Mouse (Mus musculus): ENCODE results near the gene Sox15.
"Not testable (repeated sequence)": the region's sequence is repeated elsewhere in the genome, so short reads cannot be mapped to it uniquely, and the experiment has no call there.

Gene Sox15

GRCm38 (mm10) chr11:69702886-69703285 lies 47.8 kb downstream of the Sox15 start:
- DNase-seq (ENCODE audit: low spot score), result not testable (repeated sequence)

GRCm38 (mm10) chr11:69703381-69703780 lies 48.3 kb downstream of the Sox15 start:
- DNase-seq (ENCODE audit: low spot score), result not testable (repeated sequence)

GRCm38 (mm10) chr11:69703814-69704612 lies 48.9 kb downstream of the Sox15 start:
- no peak for DNase-seq (ENCODE audit: low spot score)

GRCm38 (mm10) chr11:69704613-69705010 lies 49.5 kb downstream of the Sox15 start:
- DNase-seq (ENCODE audit: low spot score), result no peak

All from urinary bladder, postnatal 10 days (tissue).